Mouse (Mus musculus) brain, adult 2 months (tissue): ENCODE results near the gene Sned1.
"Not testable (repeated sequence)": the region's sequence is repeated elsewhere in the genome, so short reads cannot be mapped to it uniquely, and the experiment has no call there.

Source experiments
- DNase-seq: peaks from one replicate; pipeline ENCODE4 v3.0.0; 2011; ENCODE audit warnings: low read depth, low spot score

The Sned1 gene

GRCm38 (mm10) chr1:93235576-93236544, at the start of gene Sned1:
Sned1 (plus strand) TSS chr1:93235841.
- peak; percentile 86 for DNase-seq

DNA sequence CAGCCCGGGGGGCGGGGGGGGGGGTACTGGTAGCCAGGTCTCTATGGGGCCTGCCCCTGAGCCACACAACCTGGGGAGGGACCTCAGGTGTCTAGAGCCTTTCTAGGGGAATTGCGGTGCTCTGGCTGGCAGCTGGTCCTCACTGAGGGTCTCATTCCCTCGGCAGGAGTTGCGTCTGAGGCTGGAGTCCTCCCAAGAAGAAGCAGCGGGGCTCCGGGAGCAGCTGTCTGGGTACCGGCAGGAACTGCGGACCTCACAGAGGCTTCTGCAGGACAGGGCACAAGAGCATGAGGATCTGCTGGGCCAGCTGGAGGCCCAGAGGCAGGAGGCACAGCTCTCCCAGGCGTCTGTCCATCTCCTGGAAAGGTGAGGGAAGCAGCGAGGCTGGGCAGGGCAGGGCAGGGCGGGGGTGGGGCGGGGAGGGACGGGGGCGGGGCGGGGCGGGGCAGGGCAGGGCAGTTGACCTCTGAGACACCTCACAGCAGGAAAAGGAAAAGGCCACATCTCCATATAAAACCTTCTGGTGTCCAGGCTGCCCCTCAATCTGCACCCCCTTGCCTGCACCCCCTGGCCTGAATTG, 44.8 kb upstream of the Sned1 start:
- no peak for DNase-seq

GRCm38 (mm10) chr1:93194961-93195360, 40.7 kb upstream of the Sned1 start:
- DNase-seq: no peak

DNA sequence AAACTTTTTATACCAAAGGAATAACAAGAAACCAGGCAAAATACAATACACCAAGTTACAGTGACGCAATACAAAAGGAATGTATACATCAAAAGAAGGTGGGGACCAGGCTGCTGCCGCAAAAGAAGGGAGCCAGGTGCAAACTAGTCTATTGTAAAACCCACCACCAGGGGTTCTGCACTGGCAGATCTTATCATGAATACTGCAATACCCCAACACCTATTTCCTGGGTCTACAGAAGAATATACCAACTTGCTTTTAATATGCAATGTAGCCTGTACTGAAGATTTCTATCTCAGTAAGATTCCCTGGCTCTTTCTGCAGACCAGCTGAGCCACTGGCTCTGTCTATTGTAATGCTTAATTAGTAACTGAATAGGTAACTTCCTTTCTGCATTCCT, 38.2 kb upstream of the Sned1 start:
- DNase-seq: not testable (repeated sequence)

GRCm38 (mm10) chr1:93197916-93198315, 37.7 kb upstream of the Sned1 start:
- no peak for DNase-seq

GRCm38 (mm10) chr1:93206277-93206970, 29.2 kb upstream of the Sned1 start:
- DNase-seq: peak; percentile 42

- DNase-seq: peak; percentile 37
These were observed 28.0 kb upstream of the Sned1 start for GRCm38 (mm10) chr1:93207536-93208064.

- DNase-seq: peak; percentile 84
These were observed 25.4 kb upstream of the Sned1 start for GRCm38 (mm10) chr1:93210213-93210641.

DNA sequence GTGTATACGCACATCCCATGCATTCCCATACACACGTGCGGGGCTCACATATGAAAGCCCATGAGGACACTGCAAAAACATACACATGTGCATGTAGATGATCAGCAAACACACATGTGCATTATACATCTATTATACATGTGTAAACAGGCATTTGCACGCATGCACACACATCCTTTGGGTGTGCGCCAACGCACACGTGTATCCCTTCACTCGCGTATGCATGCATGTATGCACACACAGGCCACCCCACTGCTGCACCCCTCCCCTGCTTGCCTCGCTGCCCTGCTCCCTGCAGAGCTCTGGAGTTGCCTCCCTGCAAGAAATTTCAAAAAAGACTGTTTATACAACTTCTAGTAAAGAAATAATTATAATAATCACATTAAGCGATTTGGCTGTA, 24.6 kb upstream of the Sned1 start:
- DNase-seq: no peak

- DNase-seq: no peak
These were observed 24.0 kb upstream of the Sned1 start for GRCm38 (mm10) chr1:93211549-93212220.

DNA sequence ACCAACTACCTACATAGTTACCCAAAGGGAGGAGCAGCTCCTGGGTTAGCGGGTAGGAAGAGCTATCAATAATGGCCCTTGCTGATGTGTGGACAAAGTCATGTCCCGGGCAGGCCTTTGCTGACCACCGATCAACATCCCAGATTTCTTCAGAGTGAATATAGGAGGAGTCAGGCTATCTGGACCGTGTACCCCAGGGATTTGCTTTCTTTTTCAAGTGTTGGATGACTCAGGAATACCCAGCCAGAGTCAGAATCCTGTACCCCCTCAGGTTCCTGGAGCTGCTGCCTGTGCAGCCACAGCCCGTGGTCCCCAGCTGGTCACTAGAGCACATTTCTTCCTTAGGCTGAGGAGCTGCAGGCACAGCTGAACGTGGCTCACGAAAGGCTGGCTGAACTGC, 23.2 kb upstream of the Sned1 start:
- no peak for DNase-seq

- peak; percentile 51 for DNase-seq
These were observed 21.0 kb upstream of the Sned1 start for GRCm38 (mm10) chr1:93214612-93215011.

- peak; percentile 62 for DNase-seq
These were observed 18.7 kb upstream of the Sned1 start for GRCm38 (mm10) chr1:93216839-93217497.

DNA sequence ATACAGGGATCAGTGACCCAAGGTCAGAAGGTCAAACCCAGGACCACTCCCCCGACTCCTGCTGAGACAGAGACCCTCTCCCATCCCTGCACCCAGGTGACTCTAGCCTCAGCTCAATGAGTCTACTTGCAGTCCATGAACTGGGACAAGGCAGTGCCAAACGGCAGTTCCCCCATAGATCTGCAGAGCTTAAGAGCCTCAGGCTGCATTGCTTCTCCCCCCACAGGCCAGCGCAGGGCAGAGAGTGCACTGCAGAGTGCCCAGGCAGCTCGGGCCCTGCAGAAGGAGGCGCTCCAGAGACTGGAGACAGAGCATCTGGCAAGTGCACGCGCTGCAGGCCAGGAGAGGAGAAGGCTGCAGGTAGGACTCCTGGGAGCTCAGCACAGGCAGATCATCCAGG, 18.1 kb upstream of the Sned1 start:
- DNase-seq: no peak

DNA sequence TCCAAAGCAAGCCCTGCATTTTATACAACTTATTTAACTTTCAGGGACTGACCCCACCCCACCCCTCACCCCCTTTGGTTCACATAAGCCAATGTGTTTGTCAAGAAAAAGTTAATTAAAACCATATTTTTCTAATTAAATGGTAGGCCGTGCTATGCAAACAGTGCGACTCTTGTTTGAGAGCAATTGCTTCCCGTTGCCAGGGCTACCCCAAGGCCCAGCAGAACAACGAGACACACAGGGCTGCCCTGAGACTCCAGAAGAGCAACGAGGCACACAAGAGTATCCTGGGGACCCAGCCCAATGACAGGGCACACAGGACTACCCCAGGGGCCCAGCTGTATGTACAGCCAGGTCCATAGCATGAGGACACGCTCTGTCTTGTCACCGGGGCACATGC, 14.9 kb upstream of the Sned1 start:
- no peak for DNase-seq

DNA sequence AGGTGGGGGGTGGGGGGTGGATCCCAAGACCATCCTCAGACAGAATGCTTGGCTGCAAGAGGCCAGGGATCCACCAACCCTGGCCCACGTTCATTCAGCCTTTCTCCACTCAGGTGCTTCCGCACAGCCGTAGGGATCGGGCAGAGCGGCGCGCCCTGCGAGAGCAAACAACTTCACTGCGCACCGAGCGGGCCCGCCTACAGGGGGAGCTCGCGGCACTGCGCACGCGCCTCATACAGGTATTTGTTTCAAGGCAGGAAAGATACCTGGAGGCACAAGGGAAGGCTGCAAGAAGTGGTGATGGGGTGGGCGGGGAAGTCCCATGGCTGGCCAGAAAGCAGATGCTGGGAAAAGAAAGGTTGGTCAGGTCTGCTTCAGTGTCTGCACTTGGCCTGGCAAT, 11.7 kb upstream of the Sned1 start:
- DNase-seq: no peak

- no peak for DNase-seq
These were observed 10.4 kb upstream of the Sned1 start for GRCm38 (mm10) chr1:93225226-93225625.

DNA sequence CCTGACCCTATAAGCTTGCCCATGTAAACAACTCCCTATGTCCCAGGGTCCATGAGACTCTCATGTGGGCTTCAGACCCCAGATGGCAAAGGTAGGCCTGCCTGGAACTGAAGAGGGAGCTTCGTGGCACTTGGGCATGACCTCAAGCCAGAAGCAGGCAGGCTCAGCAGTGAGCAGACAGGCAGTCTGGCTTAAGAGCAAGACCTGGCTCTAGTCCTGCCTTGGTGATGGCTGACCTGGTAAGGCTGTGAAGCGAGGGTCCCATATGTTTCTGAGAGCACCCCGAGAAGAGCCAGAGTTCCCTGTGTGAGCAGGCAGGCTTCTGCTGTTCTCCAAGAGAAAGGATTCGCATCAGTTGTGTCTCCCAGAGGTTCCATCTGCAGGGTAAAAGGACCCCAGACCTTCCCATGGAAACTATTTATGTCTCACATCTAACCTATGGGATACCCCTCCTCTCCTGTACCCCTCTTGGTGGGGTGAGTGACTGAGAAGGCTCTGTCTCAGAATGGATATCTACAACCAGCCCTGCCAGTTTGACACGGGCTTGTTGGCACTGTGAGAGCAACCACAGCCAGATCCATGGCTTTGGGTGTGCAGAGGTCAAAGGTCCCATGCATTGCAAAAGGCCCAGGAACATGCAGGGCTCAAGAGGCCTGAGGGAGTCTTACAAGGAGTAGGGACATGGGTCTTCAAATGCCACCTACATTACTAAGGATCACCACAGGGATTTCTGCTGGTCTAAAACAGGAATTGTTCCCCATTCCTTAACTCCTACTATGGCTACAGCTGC, 9.7 kb upstream of the Sned1 start:
- no peak for DNase-seq

DNA sequence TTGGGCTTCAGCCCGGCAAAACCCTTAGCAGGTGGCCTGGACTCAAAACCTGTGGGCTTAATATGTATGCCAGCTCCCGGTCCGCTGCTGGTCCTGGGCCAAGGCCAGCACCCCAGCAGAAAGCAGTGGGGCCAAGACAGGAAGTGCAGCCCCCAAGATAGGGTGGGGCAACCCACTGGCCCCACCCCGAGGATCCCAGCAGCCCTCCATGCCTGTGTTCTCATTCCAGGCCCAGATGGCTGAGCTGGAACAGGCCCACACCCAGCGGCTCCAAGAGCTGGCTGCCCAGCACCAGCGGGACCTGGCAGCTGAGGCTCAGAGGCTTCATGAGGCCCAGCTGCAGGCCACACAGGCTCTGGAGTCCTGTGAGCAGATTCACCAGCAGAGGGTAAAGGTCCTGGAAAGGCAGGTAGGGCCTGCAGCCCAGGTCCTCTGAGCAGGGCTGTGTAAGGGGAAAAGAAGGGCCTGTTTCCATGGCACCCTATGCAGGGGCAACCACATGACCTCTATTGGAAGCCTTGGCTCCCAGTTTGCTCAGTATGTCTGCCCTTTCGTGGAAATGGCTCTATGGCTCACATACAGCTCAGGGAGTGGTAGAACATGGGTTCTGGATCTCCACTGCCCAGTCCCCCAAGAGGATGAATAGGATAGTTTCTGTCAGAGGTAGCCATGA, 8.2 kb upstream of the Sned1 start:
- peak; percentile 68 for DNase-seq

- DNase-seq: no peak
These were observed 7.7 kb upstream of the Sned1 start for GRCm38 (mm10) chr1:93227976-93228365.
